Mouse (Mus musculus) monocyte, adult 2 months (primary cell): ENCODE results near the gene Fgf14.
"Not testable (repeated sequence)": the region's sequence is repeated elsewhere in the genome, so short reads cannot be mapped to it uniquely, and the experiment has no call there.

Source experiments
- DNase-seq, 2 experiments: peaks; one replicate each; pipeline ENCODE4 v3.0.0; 2022; ENCODE audit warnings: low spot score in 2 of 2, low read depth in 1 of 2

The Fgf14 gene

DNA sequence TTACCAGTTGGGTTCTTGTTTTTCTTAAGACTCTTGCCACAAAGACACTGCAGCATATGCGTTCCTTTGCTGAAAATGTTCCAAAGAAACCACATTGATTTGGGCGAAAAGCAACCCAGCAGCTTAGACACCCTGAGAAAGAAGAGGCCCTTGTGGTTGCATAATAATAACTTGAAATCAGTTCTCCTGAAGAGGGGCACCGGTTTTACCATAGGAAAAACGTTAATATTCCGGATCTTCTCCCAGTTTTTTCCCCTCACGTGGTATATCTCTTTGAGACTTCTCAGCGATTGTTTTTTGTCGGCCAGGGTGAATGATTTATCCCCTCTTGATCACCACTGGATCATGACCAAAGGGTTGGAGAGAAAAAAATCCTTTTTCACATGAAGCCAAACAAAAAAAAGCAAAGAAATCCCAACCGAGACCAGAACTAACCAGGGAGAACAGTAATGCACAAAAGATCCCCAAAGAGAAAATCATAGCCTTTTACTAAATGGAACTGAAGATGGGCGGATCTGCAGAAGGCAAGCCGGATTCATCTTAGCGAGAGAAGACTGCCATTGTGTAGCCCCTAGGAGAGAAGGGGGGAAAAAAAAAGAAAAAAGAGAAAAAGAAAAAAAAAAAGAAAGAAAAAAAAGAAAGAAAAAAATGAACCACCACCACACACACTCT, at the start of gene Fgf14:
TSS of gene Fgf14 (minus strand) at position 622 of the 672 bp plus-strand sequence.
- DNase-seq: no peak

DNA sequence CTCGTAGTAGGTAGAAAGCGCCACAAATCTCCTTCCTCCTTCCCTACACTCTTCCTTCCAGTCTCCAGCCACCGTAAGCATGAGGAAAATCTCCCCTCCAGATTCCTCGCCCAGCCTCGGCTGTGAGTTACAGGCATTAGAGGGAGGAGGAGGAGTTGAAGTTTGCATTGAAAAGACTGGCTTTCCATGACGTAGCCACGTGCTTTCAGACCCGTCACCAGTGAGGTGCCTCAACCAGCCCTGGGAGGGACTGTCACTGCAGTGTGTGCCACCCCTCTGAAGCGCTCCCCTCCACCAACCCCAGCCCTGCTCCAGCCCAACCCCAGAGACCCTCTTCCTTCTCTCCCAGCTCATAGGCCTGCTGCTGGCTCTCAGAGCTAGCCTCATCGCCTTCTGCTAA, 452 bp upstream of the Fgf14 start:
- no peak for DNase-seq

DNA sequence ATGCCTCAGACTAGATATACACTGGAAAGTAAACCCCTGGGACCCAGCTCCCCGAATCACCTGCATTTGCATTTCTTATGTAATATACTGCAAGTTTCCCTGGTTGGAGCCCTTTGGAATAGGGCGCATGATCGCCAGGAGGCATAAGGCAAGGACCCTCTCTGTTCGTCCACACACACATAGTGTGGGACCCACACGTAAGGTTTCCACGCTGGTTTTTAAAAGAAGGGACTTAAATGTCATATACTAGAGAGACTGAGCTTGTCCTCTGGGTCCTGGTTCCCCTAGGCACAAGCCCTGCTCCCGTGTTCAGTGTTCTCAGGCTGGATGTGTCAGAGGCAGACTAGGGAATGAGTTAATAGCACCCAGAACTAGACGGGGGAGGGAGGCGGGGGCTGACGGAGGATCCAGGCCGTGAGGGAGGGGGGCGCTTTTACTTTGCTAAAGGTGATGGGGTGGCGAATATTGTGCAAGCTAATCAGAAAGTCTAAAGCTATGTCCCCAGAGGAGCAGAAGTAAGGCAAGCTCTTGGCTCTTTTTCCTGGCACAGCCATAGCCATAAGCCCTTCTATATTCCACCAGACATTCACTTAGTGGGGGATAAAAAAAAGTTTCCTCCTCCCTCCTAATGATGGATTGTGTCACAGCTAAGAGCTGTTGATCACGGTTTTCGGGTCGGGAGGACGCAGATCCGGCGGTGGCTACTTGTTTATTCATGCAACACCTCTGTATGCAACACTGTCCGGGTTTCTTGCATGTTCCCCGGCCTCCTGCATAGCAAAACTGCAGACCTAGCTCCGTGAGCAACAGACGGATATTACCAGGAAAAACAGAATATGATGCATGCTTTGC, 1.0 kb downstream of the Fgf14 start:
- DNase-seq: no peak

- DNase-seq: no peak
Observed at GRCm38 (mm10) chr14:124675142-124675653, 1.7 kb downstream of the Fgf14 start.

- DNase-seq: no peak
Observed at GRCm38 (mm10) chr14:124674536-124675141, 2.3 kb downstream of the Fgf14 start.

GRCm38 (mm10) chr14:124669739-124670138, 7.2 kb downstream of the Fgf14 start:
- no peak for DNase-seq

DNA sequence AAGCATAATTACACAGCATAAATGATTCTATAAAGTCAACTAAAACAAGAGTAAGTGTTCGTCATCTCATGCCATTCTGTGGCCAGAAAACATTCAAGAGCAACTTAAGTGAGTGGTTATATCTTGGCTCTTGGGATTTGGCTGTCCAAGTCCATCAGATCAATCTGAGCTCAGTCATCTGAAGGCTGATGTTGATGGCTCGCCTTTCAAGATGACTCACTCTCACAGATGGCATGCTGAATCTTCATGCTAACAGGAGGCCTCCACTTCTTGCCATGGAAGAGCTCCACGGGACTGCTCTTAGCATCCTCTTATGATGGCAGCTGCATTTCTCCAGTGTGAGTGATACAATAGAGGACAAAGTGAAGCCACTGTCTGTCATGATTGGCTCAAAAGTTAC, 34.1 kb downstream of the Fgf14 start:
- no peak for DNase-seq

- DNase-seq: no peak
Observed at GRCm38 (mm10) chr14:124634881-124635280, 42.0 kb downstream of the Fgf14 start.

- no peak for DNase-seq
Observed at GRCm38 (mm10) chr14:124613473-124613872, 63.5 kb downstream of the Fgf14 start.

GRCm38 (mm10) chr14:124606036-124606711, 70.8 kb downstream of the Fgf14 start:
- no peak for DNase-seq

- DNase-seq: no peak
Observed at GRCm38 (mm10) chr14:124605031-124605743, 71.7 kb downstream of the Fgf14 start.

- DNase-seq: no peak
Observed at GRCm38 (mm10) chr14:124576571-124576970, 100.4 kb downstream of the Fgf14 start.

DNA sequence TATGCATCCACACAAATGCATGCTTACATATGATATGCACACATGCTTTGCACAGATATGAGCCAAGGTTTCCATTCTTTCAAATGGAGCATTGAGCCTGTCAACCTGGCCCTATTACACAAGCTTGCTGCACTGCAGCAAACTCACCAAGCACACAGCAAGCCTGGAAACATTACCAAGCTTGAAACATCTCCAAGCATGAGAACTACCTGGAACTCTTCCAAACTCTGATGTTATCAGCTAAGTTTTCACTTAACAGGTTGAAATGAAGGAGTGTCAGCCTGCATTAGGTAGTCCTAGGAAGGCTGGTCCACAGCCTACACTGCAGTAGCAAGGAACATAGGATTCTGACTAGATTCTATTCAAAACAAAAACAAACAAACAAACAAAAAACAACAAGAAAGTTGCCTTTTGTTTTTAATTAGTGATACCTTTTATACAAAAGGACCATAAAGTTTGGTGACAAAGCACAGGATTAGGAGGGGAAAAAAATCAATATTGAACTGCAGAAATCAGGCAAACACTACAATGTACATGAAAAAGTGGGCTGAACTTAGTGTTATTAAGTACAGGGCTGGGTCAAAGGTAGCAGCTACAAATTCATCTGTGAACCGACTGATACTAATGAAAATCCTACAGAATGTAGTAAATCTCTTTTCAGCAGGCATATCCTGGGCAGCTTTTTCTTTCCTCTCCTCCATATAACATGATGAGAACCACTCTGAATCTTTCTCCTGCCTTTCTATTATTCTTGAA, 101.6 kb downstream of the Fgf14 start:
- DNase-seq: no peak

GRCm38 (mm10) chr14:124566445-124566844, 110.5 kb downstream of the Fgf14 start:
- DNase-seq: no peak

GRCm38 (mm10) chr14:124561544-124561943, 115.4 kb downstream of the Fgf14 start:
- no peak for DNase-seq

GRCm38 (mm10) chr14:124536106-124536505, 140.8 kb downstream of the Fgf14 start:
- DNase-seq: no peak

GRCm38 (mm10) chr14:124535376-124535775, 141.6 kb downstream of the Fgf14 start:
- DNase-seq: not testable (repeated sequence)

- no peak for DNase-seq
Observed at GRCm38 (mm10) chr14:124532051-124532450, 144.9 kb downstream of the Fgf14 start.

DNA sequence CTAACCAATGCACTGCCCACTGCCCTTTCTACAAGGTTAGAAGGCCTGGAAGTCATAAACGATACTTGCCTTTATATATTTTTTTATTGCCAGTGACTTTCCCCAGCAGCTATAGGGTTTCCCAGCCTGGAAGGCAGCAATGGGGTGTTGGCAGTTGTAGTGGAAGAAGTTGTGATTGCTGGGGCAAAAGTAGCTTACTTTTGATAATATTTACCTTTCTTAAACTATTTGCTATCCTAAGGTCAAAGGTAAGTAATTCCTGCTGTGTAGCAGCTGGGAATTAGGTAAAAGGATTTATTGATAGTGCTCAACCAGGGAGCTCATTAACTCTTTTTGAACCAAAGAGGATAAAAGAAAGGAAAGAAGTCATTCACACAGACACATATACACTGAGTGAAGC, 164.9 kb downstream of the Fgf14 start:
- no peak for DNase-seq

DNA sequence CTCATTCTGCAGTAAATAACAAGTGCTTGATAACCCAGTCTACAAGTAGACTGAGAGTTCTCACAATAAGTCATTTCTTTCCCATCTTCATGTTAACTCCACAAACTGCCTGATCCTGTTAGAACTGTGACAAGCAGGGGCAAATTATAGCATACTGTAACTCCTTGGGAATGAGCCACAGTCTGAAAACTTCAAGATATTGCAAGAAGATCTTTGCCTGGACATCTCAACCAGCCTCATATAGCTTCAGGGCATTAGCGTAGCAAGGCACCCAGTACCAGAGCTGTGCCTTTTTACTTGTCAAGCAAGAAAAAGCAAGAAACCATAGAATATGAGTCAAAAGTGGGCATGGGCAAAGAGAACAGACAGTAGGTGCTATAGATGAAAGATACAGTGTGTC, 188.0 kb downstream of the Fgf14 start:
- no peak for DNase-seq
